Mouse (Mus musculus): ENCODE measurements at regions not wholly inside any gene's neighbourhood (a gene's known extent, or its start where the extent isn't known, plus 50 kb on each side); places are given as distances from the start of the nearest gene placed in this dataset.

DNA sequence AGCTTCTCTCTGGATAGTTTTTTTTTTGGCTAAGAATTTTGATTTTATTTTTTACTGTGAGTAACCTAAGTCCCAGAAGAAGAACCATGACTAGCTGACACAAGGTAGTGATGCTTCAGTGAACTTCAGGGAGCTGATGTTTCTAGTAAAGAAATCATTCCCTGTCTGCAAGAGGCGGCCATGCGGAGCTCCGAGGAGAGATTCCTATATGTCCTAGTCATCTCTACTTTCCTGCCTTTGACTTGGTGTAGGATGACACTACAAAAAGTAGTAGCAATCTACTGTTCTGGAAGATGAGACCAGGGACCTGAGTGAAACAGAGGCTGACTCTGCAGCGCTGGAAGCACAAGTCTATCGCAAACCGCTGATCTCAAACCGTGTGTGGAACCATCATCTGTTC lies 141.9 kb upstream of the Ube2e3 start:
- no peak for TF ChIP-seq NELFE (IDR thresholded peaks at IDR 0.05; ENCODE audit: low read depth, low read length)
- TF ChIP-seq POLR2A (IDR thresholded peaks at IDR 0.05; ENCODE audit: low read depth, low read length): no peak
- no peak for TF ChIP-seq USF1 (IDR thresholded peaks at IDR 0.05; ENCODE audit: low read depth, low read length)
- TF ChIP-seq HCFC1 (IDR thresholded peaks at IDR 0.05; ENCODE audit: low read depth, low read length): no peak
- no peak for TF ChIP-seq CTCF (conservative IDR thresholded peaks at IDR 0.05 in 1 of 2, IDR thresholded peaks at IDR 0.05 in 1 of 2; ENCODE audit: low read depth in 2 of 2, low read length in 2 of 2)
- TF ChIP-seq GABPA (IDR thresholded peaks at IDR 0.05; ENCODE audit: insufficient replicate concordance, low read depth, low read length): no peak
- TF ChIP-seq E2F4 (IDR thresholded peaks at IDR 0.05; ENCODE audit: insufficient replicate concordance, low read depth, low read length): no peak
- no peak for TF ChIP-seq EP300 (IDR thresholded peaks at IDR 0.05; ENCODE audit: low read length)
- TF ChIP-seq ZMIZ1 (IDR thresholded peaks at IDR 0.05; ENCODE audit: low read depth, low read length): no peak
- no peak for TF ChIP-seq RAD21 (IDR thresholded peaks at IDR 0.05; ENCODE audit: low read depth, low read length)
- TF ChIP-seq MAZ (IDR thresholded peaks at IDR 0.05; ENCODE audit: low read depth, low read length): no peak
- no peak for TF ChIP-seq RCOR1 (conservative IDR thresholded peaks at IDR 0.05; ENCODE audit: low read depth, low read length)
- no peak for TF ChIP-seq ZC3H11A (IDR thresholded peaks at IDR 0.05; ENCODE audit: low read depth, low read length)
